Mouse (Mus musculus): ENCODE data around the gene Styxl1. TPM values are rescaled to one million over a fixed set of nuclear protein-coding genes. Genes with fewer than 3 reads are reported as not detected.

Styxl1 gene
- polyA plus RNA-seq, 1 experiment from 2014 or later: not detected

- no peak overlapping the region for H3K4me3 ChIP-seq (ENCODE audit: low read depth, low read length)
- DNase-seq (ENCODE audit: low spot score): no peak
- H3K36me3 ChIP-seq (ENCODE audit: control insufficient read depth, insufficient read depth, low read length): peaks cover 29% of the 10 kb centered on the region
- H3K27ac ChIP-seq (ENCODE audit: low read depth): no peak overlapping the region
- H3K9ac ChIP-seq (ENCODE audit: low read length): no peak overlapping the region
- H3K4me1 ChIP-seq (replicated peaks; ENCODE audit: control insufficient read depth, insufficient read depth, low read length): peaks cover 6% of the 10 kb centered on the region
- H3K27me3 ChIP-seq (replicated peaks; ENCODE audit: control insufficient read depth, insufficient read depth, low read length): no peaks in the 10 kb centered on the region
- no peaks in the 10 kb centered on the region for H3K9me3 ChIP-seq (ENCODE audit: control insufficient read depth, low read length)
- no peak overlapping the region for H3K4me2 ChIP-seq (ENCODE audit: low read length)
- no peak for ATAC-seq (replicated peaks; ENCODE audit: low FRiP score, low TSS enrichment, low read depth)
- WGBS: 87% methylated on average over 10 of the region's 10 CpGs
These were observed 58.5 kb downstream of the Styxl1 start for GRCm38 (mm10) chr5:135719586-135720120.

GRCm38 (mm10) chr5:135715624-135716023 lies 62.6 kb downstream of the Styxl1 start:
- H3K4me1 ChIP-seq (replicated peaks; ENCODE audit: control insufficient read depth, insufficient read depth, low read length): peaks cover 14% of the 10 kb centered on the region
- ATAC-seq (replicated peaks; ENCODE audit: low FRiP score, low TSS enrichment, low read depth) (no peak), DNase-seq (ENCODE audit: low spot score) (no peak)
- H3K36me3 ChIP-seq (ENCODE audit: control insufficient read depth, insufficient read depth, low read length): peaks cover 29% of the 10 kb centered on the region
- no peak overlapping the region for H3K4me2 ChIP-seq (ENCODE audit: low read length)
- H3K9me3 ChIP-seq (ENCODE audit: control insufficient read depth, low read length): no peaks in the 10 kb centered on the region
- no peak overlapping the region for H3K9ac ChIP-seq (ENCODE audit: low read length)
- no peak overlapping the region for H3K27ac ChIP-seq (ENCODE audit: low read depth)
- H3K4me3 ChIP-seq (ENCODE audit: low read depth, low read length): no peak overlapping the region
- H3K27me3 ChIP-seq (replicated peaks; ENCODE audit: control insufficient read depth, insufficient read depth, low read length): no peaks in the 10 kb centered on the region
- WGBS: 57% methylated on average over 10 of the region's 10 CpGs

- peaks cover 29% of the 10 kb centered on the region for H3K36me3 ChIP-seq (ENCODE audit: control insufficient read depth, insufficient read depth, low read length)
- peaks cover 14% of the 10 kb centered on the region for H3K4me1 ChIP-seq (replicated peaks; ENCODE audit: control insufficient read depth, insufficient read depth, low read length)
- ATAC-seq (replicated peaks; ENCODE audit: low FRiP score, low TSS enrichment, low read depth) (0 out of 2 replicates have a peak, but pooled peaks have one; percentile 68), DNase-seq (ENCODE audit: low spot score) (no peak)
- whole genome bisulfite sequencing: 59% methylated on average over 16 of the region's 16 CpGs
- no peak overlapping the region for H3K9ac ChIP-seq (ENCODE audit: low read length)
- no peaks in the 10 kb centered on the region for H3K9me3 ChIP-seq (ENCODE audit: control insufficient read depth, low read length)
- no peak overlapping the region for H3K27ac ChIP-seq (ENCODE audit: low read depth)
- H3K27me3 ChIP-seq (replicated peaks; ENCODE audit: control insufficient read depth, insufficient read depth, low read length): no peaks in the 10 kb centered on the region
- H3K4me3 ChIP-seq (ENCODE audit: low read depth, low read length): no peak overlapping the region
- H3K4me2 ChIP-seq (ENCODE audit: low read length): no peak overlapping the region; the same call in 1 of the 2 replicates
These were observed 64.6 kb downstream of the Styxl1 start for GRCm38 (mm10) chr5:135713441-135714218.

GRCm38 (mm10) chr5:135712803-135713202 lies 65.4 kb downstream of the Styxl1 start:
- WGBS: 58% methylated on average over 4 of the region's 4 CpGs
- no peak overlapping the region for H3K9ac ChIP-seq (ENCODE audit: low read length)
- H3K9me3 ChIP-seq (ENCODE audit: control insufficient read depth, low read length): no peaks in the 10 kb centered on the region
- DNase-seq (ENCODE audit: low spot score) (no peak), ATAC-seq (replicated peaks; ENCODE audit: low FRiP score, low TSS enrichment, low read depth) (no peak)
- peaks cover 14% of the 10 kb centered on the region for H3K4me1 ChIP-seq (replicated peaks; ENCODE audit: control insufficient read depth, insufficient read depth, low read length)
- peaks cover 26% of the 10 kb centered on the region for H3K36me3 ChIP-seq (ENCODE audit: control insufficient read depth, insufficient read depth, low read length)
- no peak overlapping the region for H3K4me3 ChIP-seq (ENCODE audit: low read depth, low read length)
- H3K4me2 ChIP-seq (ENCODE audit: low read length): no peak overlapping the region
- no peak overlapping the region for H3K27ac ChIP-seq (ENCODE audit: low read depth)
- H3K27me3 ChIP-seq (replicated peaks; ENCODE audit: control insufficient read depth, insufficient read depth, low read length): no peaks in the 10 kb centered on the region

- no peak overlapping the region for H3K9ac ChIP-seq (ENCODE audit: low read length)
- peaks cover 21% of the 10 kb centered on the region for H3K36me3 ChIP-seq (ENCODE audit: control insufficient read depth, insufficient read depth, low read length)
- no peak overlapping the region for H3K27ac ChIP-seq (ENCODE audit: low read depth)
- H3K4me2 ChIP-seq (ENCODE audit: low read length): no peak overlapping the region
- H3K27me3 ChIP-seq (replicated peaks; ENCODE audit: control insufficient read depth, insufficient read depth, low read length): no peaks in the 10 kb centered on the region
- WGBS: 90% methylated on average over 13 of the region's 13 CpGs
- no peak for ATAC-seq (replicated peaks; ENCODE audit: low FRiP score, low TSS enrichment, low read depth)
- no peak for DNase-seq (ENCODE audit: low spot score)
- no peaks in the 10 kb centered on the region for H3K9me3 ChIP-seq (ENCODE audit: control insufficient read depth, low read length)
- H3K4me1 ChIP-seq (replicated peaks; ENCODE audit: control insufficient read depth, insufficient read depth, low read length): peaks cover 14% of the 10 kb centered on the region
- no peak overlapping the region for H3K4me3 ChIP-seq (ENCODE audit: low read depth, low read length)
These were observed 66.4 kb downstream of the Styxl1 start for GRCm38 (mm10) chr5:135711582-135712355.

GRCm38 (mm10) chr5:135710599-135711214 lies 67.5 kb downstream of the Styxl1 start:
- no peak overlapping the region for H3K9ac ChIP-seq (ENCODE audit: low read length)
- ATAC-seq (replicated peaks; ENCODE audit: low FRiP score, low TSS enrichment, low read depth) (no peak), DNase-seq (ENCODE audit: low spot score) (no peak)
- H3K4me1 ChIP-seq (replicated peaks; ENCODE audit: control insufficient read depth, insufficient read depth, low read length): peaks cover 14% of the 10 kb centered on the region
- H3K9me3 ChIP-seq (ENCODE audit: control insufficient read depth, low read length): no peaks in the 10 kb centered on the region
- no peak overlapping the region for H3K27ac ChIP-seq (ENCODE audit: low read depth)
- 80% methylated on average over 7 of the region's 7 CpGs for WGBS
- no peak overlapping the region for H3K4me2 ChIP-seq (ENCODE audit: low read length)
- peaks cover 12% of the 10 kb centered on the region; the same call in 1 of the 2 replicates for H3K36me3 ChIP-seq (ENCODE audit: control insufficient read depth, insufficient read depth, low read length)
- no peak overlapping the region for H3K4me3 ChIP-seq (ENCODE audit: low read depth, low read length)
- no peaks in the 10 kb centered on the region for H3K27me3 ChIP-seq (replicated peaks; ENCODE audit: control insufficient read depth, insufficient read depth, low read length)

- H3K4me3 ChIP-seq (ENCODE audit: low read depth, low read length): no peak overlapping the region
- ATAC-seq (replicated peaks; ENCODE audit: low FRiP score, low TSS enrichment, low read depth) (no peak), DNase-seq (ENCODE audit: low spot score) (no peak)
- H3K36me3 ChIP-seq (ENCODE audit: control insufficient read depth, insufficient read depth, low read length): peaks cover 12% of the 10 kb centered on the region; the same call in 1 of the 2 replicates
- H3K4me2 ChIP-seq (ENCODE audit: low read length): no peak overlapping the region
- H3K27ac ChIP-seq (ENCODE audit: low read depth): no peak overlapping the region
- WGBS: 94% methylated on average over 5 of the region's 5 CpGs
- H3K27me3 ChIP-seq (replicated peaks; ENCODE audit: control insufficient read depth, insufficient read depth, low read length): no peaks in the 10 kb centered on the region
- peaks cover 14% of the 10 kb centered on the region for H3K4me1 ChIP-seq (replicated peaks; ENCODE audit: control insufficient read depth, insufficient read depth, low read length)
- no peak overlapping the region for H3K9ac ChIP-seq (ENCODE audit: low read length)
- H3K9me3 ChIP-seq (ENCODE audit: control insufficient read depth, low read length): no peaks in the 10 kb centered on the region
These were observed 68.5 kb downstream of the Styxl1 start for GRCm38 (mm10) chr5:135709716-135710115.

GRCm38 (mm10) chr5:135707855-135708254 lies 70.3 kb downstream of the Styxl1 start:
- no peak overlapping the region for H3K4me2 ChIP-seq (ENCODE audit: low read length)
- no peaks in the 10 kb centered on the region for H3K9me3 ChIP-seq (ENCODE audit: control insufficient read depth, low read length)
- peaks cover 4% of the 10 kb centered on the region for H3K4me1 ChIP-seq (replicated peaks; ENCODE audit: control insufficient read depth, insufficient read depth, low read length)
- no peaks in the 10 kb centered on the region for H3K27me3 ChIP-seq (replicated peaks; ENCODE audit: control insufficient read depth, insufficient read depth, low read length)
- DNase-seq (ENCODE audit: low spot score): no peak
- H3K4me3 ChIP-seq (ENCODE audit: low read depth, low read length): no peak overlapping the region
- peaks cover 12% of the 10 kb centered on the region; the same call in 1 of the 2 replicates for H3K36me3 ChIP-seq (ENCODE audit: control insufficient read depth, insufficient read depth, low read length)
- H3K9ac ChIP-seq (ENCODE audit: low read length): no peak overlapping the region
- 48% methylated on average over 1 of the region's 1 CpGs for WGBS
- H3K27ac ChIP-seq (ENCODE audit: low read depth): no peak overlapping the region
- no peak for ATAC-seq (replicated peaks; ENCODE audit: low FRiP score, low TSS enrichment, low read depth)

Data from intestine, embryonic 14.5 days (tissue).